Mouse (Mus musculus): ENCODE results near the gene Ecel1.

- TF ChIP-seq CTCF (IDR thresholded peaks at IDR 0.05; ENCODE audit: low read depth, low read length) (no peak), POLR2A (IDR thresholded peaks at IDR 0.05; ENCODE audit: extremely low read depth, insufficient read depth, low read length) (no peak)
Measured at GRCm38 (mm10) chr1:87164164-87164795, 8.0 kb upstream of the Ecel1 start.

Measured in liver, adult 2 months (tissue).